8 mouse cellular contexts compared by ENCODE assay signal in genomic region chr9:107567702-107568319, GRCm38 (mm10). TPM values are rescaled to one million over a fixed set of nuclear protein-coding genes. Genes with fewer than 3 reads are reported as not detected.
DNase-seq lines count a peak whose midpoint lies in the region; ATAC-seq and TF ChIP-seq lines count a peak whose summit lies in the region.

Gene Hyal2, plus strand, starts transcription at chr9:107567945.

- WGBS in neural tube, embryonic 11.5 days = 7% methylated on average over 18 of the region's 18 CpGs
- 10% methylated on average over 18 of the region's 18 CpGs for WGBS in lung, embryonic 16.5 days

- peak within 1 kb of the TSS; percentile 76 for H3K4me3 ChIP-seq in neural tube, embryonic 11.5 days (ENCODE audit: low read depth, low read length)
- peak within 1 kb of the TSS; percentile 81 for H3K4me3 ChIP-seq in embryonic fibroblast, embryonic 13.5 days (ENCODE audit: insufficient read depth, low read length)
- H3K4me3 ChIP-seq in lung, embryonic 16.5 days (ENCODE audit: low read length) = peak within 1 kb of the TSS; percentile 66

- H3K27ac ChIP-seq in neural tube, embryonic 11.5 days (ENCODE audit: low read depth, low read length) = peak within 1 kb of the TSS; percentile 54
- peak within 1 kb of the TSS; percentile 31; the same call in 1 of the 2 replicates for H3K27ac ChIP-seq in embryonic fibroblast, embryonic 13.5 days (ENCODE audit: insufficient read depth, low read length)
- H3K27ac ChIP-seq in lung, embryonic 16.5 days (ENCODE audit: low read length) = peak within 1 kb of the TSS; percentile 95

- H3K9ac ChIP-seq in neural tube, embryonic 11.5 days (ENCODE audit: low read length) = peak within 1 kb of the TSS; percentile 79
- H3K9ac ChIP-seq in lung, embryonic 16.5 days (ENCODE audit: low read length) = peak within 1 kb of the TSS; percentile 81

- intact Hi-C loops in heart, postnatal 10 days (cut with DNase I) = no loop called here

- H3K4me1 ChIP-seq in neural tube, embryonic 11.5 days (ENCODE audit: control insufficient read depth, insufficient read depth, low read length) = peaks cover 31% of the 10 kb centered on the region
- H3K4me1 ChIP-seq in embryonic fibroblast, embryonic 13.5 days (ENCODE audit: control insufficient read depth, insufficient read depth, low read length) = peaks cover 4% of the 10 kb centered on the region; the same call in 1 of the 2 replicates
- H3K4me1 ChIP-seq in lung, embryonic 16.5 days (replicated peaks; ENCODE audit: control insufficient read depth, insufficient read depth, low read length) = peaks cover 43% of the 10 kb centered on the region

- DNase-seq in neural tube, embryonic 11.5 days (ENCODE audit: low spot score) = no peak
- DNase-seq in neural tube, embryonic 10.5 days (ENCODE audit: extremely low spot score, low spot score) = no peak
- peak in 1 of 2 experiments; percentile 48 for DNase-seq in heart, postnatal 10 days
- DNase-seq in kidney, postnatal 36 days = peak; percentile 92 to 93
- DNase-seq in MN1 (ENCODE audit: low spot score) = no peak
- DNase-seq in cerebellum, adult 11 months = no peak

- no peak for TF ChIP-seq POLR2A in embryonic fibroblast, embryonic 13.5 days (IDR thresholded peaks at IDR 0.05; ENCODE audit: low read depth, low read length)

- ATAC-seq in neural tube, embryonic 11.5 days (ENCODE audit: insufficient read depth, low FRiP score, low TSS enrichment) = no peak
- no peak for ATAC-seq in lung, embryonic 16.5 days (ENCODE audit: low read depth)

- H3K27me3 ChIP-seq in neural tube, embryonic 11.5 days (ENCODE audit: control insufficient read depth, insufficient read depth, low read length) = no peaks in the 10 kb centered on the region
- no peaks in the 10 kb centered on the region for H3K27me3 ChIP-seq in lung, embryonic 16.5 days (ENCODE audit: control insufficient read depth, insufficient read depth, low read depth, low read length)

- peaks cover 13% of the 10 kb centered on the region; the same call in 1 of the 2 replicates for H3K36me3 ChIP-seq in neural tube, embryonic 11.5 days (ENCODE audit: control insufficient read depth, insufficient read depth, low read length)
- peaks cover 15% of the 10 kb centered on the region for H3K36me3 ChIP-seq in lung, embryonic 16.5 days (ENCODE audit: control insufficient read depth, insufficient read depth, low read length)

- peak within 1 kb of the TSS; percentile 74 for H3K4me2 ChIP-seq in neural tube, embryonic 11.5 days (ENCODE audit: low read depth)
- H3K4me2 ChIP-seq in lung, embryonic 16.5 days (ENCODE audit: low read depth, low read length) = peak within 1 kb of the TSS; percentile 71

- H3K9me3 ChIP-seq in neural tube, embryonic 11.5 days (ENCODE audit: control insufficient read depth, low read length) = no peaks in the 10 kb centered on the region
- no peaks in the 10 kb centered on the region for H3K9me3 ChIP-seq in lung, embryonic 16.5 days (ENCODE audit: control insufficient read depth, low read length)

- no peak for TF ChIP-seq CTCF in embryonic fibroblast, embryonic 13.5 days (IDR thresholded peaks at IDR 0.05; ENCODE audit: borderline replicate concordance, insufficient read depth, low read length)

RNA-seq across cellular contexts. Expression of gene Hyal2, which starts in this region (rescaled TPM):
- polyA plus RNA-seq in neural tube, embryonic 11.5 days (2014; fragmentation: Nextera tagmentation; extraction: Ambion mirVana) = 124 and 128 TPM in 2 replicates
- 28.0 and 34.4 TPM in 2 replicates for polyA plus RNA-seq in embryonic fibroblast, embryonic 13.5 days (2011; ENCODE audit: insufficient read length, low read depth, missing spikeins)
- total RNA-seq in heart, postnatal 10 days (2021) = 10 to 100 TPM; 47.0 to 56.0 TPM
- polyA plus RNA-seq in lung, embryonic 16.5 days (2015; fragmentation: Nextera tagmentation; extraction: Ambion mirVana) = 101 and 102 TPM in 2 replicates

Comparison
In these comparisons a context has a peak if more than half of its experiments do, and no peak if none do; other contexts are left out.
1. DNase-seq: peak in kidney, postnatal 36 days (2 of 2); none in neural tube, embryonic 11.5 days (single experiment), neural tube, embryonic 10.5 days (single experiment), MN1 (single experiment) and cerebellum, adult 11 months (single experiment).
2. H3K27ac ChIP-seq: peak in every context shown above with its lines; median percentile 95 in lung, embryonic 16.5 days; 54 in neural tube, embryonic 11.5 days; 31 in embryonic fibroblast, embryonic 13.5 days.
3. Peak in every context shown above with its lines, with median percentiles within 50 percentile points of each other: H3K4me3 ChIP-seq.